Mouse (Mus musculus) olfactory bulb, adult 2 months (tissue): ENCODE results near the gene Plekhf1.

Experiments
- CTCF ChIP-seq: fragments of 200-500 bp; IDR thresholded peaks from 2 replicates; pipeline ENCODE4 v1.5.1; 2012; ENCODE audit warnings: low read depth, mild to moderate bottlenecking, low read length, moderate library complexity; ENCODE audit not compliant: insufficient read depth
- POLR2A ChIP-seq: fragments of 200-500 bp; IDR thresholded peaks from 2 replicates; pipeline ENCODE4 v1.6.1; 2012; ENCODE audit warnings: mild to moderate bottlenecking, low read depth, low read length, moderate library complexity; ENCODE audit not compliant: insufficient read depth

DNA sequence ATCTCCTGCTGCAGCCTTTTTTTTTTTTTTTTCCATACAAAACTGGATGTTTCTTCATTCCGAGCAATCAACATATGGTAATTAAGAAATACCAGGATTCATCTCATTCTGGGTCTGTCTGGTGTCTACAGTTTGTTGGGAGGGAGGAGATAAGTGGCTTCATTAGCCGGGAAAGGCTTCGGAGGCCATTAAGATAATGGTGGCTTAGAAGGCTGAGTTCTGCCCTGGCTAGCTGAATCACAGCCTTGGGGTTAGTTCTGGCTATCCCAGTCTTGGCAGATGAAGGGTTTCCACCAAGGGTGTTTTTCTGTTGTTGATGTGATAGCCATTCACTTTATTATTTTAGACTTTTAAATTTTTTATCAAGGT is 26.5 kb downstream of the Plekhf1 start:
- no peak for TF ChIP-seq CTCF
- no peak for TF ChIP-seq POLR2A
